Mouse (Mus musculus) heart, embryonic 16.5 days (tissue): ENCODE data around the gene Rplp0. TPM values are rescaled to one million over a fixed set of nuclear protein-coding genes. Genes with fewer than 3 reads are reported as not detected.

Experiments used
- ATAC-seq: fragments of 200-750 bp; cut with Nextera tagmentation; replicated peaks from 2 replicates; pipeline ENCODE4 v1.8.0; 2017; ENCODE audit warnings: moderate number of reproducible peaks; ENCODE audit not compliant: insufficient read depth, low FRiP score; ENCODE audit errors: extremely low read depth
- H3K27ac ChIP-seq: fragments of 300-500 bp; sonication (generic); 2 replicates; pipeline ENCODE4 v1.5.1; 2014; ENCODE audit warnings: mild to moderate bottlenecking, low read length, control low read depth, moderate library complexity
- H3K27me3 ChIP-seq: fragments of 300-500 bp; sonication (generic); 2 replicates; pipeline ENCODE4 v1.6.1; 2014; ENCODE audit warnings: low read length, mixed read lengths; ENCODE audit not compliant: control insufficient read depth, insufficient read depth
- H3K36me3 ChIP-seq: fragments of 300-500 bp; sonication (generic); 2 replicates; pipeline ENCODE4 v1.6.1; 2014; ENCODE audit not compliant: control insufficient read depth, insufficient read depth
- H3K4me1 ChIP-seq: fragments of 300-500 bp; sonication (generic); 2 replicates; pipeline ENCODE4 v1.6.1; 2014; ENCODE audit warnings: low read length, mixed read lengths; ENCODE audit not compliant: control insufficient read depth, insufficient read depth
- H3K4me2 ChIP-seq: fragments of 300-500 bp; sonication (generic); 2 replicates; pipeline ENCODE4 v1.6.1; 2014; ENCODE audit warnings: low read depth, mild to moderate bottlenecking, control low read depth, low read length
- H3K4me3 ChIP-seq: fragments of 300-500 bp; sonication (generic); 2 replicates; pipeline ENCODE4 v1.5.1; 2014; ENCODE audit warnings: mild to moderate bottlenecking, control low read depth, low read length
- H3K9ac ChIP-seq: fragments of 300-500 bp; sonication (generic); 2 replicates; pipeline ENCODE4 v1.6.1; 2014; ENCODE audit warnings: low read length, control low read depth
- H3K9me3 ChIP-seq: fragments of 300-500 bp; sonication (generic); replicated peaks from 2 replicates; pipeline ENCODE4 v1.6.1; 2016; ENCODE audit warnings: low read length; ENCODE audit not compliant: control insufficient read depth
- WGBS: fragments of 180-500 bp; shearing (Covaris S2); extraction: QIAGEN DNeasy Blood & Tissue Kit; methylation state at CpG from one replicate; pipeline ENCODE4 v1.1.7; 2014; 5-methylcytosine and 5-hydroxymethylcytosine counted together
- polyA plus RNA-seq: library from polyadenylated mRNA; unstranded; fragments of >200 nt; fragmentation: Nextera tagmentation; extraction: Ambion mirVana; gene quantifications from 2 replicates; pipeline ENCODE4 v1.2.1, GENCODE M21; 2015

Rplp0 gene
- polyA plus RNA-seq, 1 experiment from 2014 or later: 1,003 TPM

GRCm38 (mm10) chr5:115553801-115554420 is 5.4 kb upstream of the Rplp0 start:
- Histone ChIP-seq H3K4me2 (no peak overlapping the region), H3K4me1 (0 out of 2 replicates have a peak, but pooled peaks cover 2% of the 10 kb centered on the region), H3K36me3 (peaks cover 28% of the 10 kb centered on the region), H3K9ac (no peak overlapping the region), H3K9me3 (no peaks in the 10 kb centered on the region), H3K27ac (no peak overlapping the region), H3K4me3 (no peak overlapping the region), H3K27me3 (no peaks in the 10 kb centered on the region)
- ATAC-seq: no peak
- 85% methylated on average over 33 of the region's 33 CpGs for WGBS

- no peaks in the 10 kb centered on the region for H3K27me3 ChIP-seq
- WGBS: 88% methylated on average over 18 of the region's 18 CpGs
- H3K9me3 ChIP-seq: no peaks in the 10 kb centered on the region
- H3K4me1 ChIP-seq: 0 out of 2 replicates have a peak, but pooled peaks cover 2% of the 10 kb centered on the region
- no peak overlapping the region for H3K4me2 ChIP-seq
- H3K27ac ChIP-seq: no peak overlapping the region
- no peak overlapping the region for H3K4me3 ChIP-seq
- peaks cover 25% of the 10 kb centered on the region for H3K36me3 ChIP-seq
- no peak overlapping the region for H3K9ac ChIP-seq
- no peak for ATAC-seq
Observed at GRCm38 (mm10) chr5:115554536-115555291, 4.6 kb upstream of the Rplp0 start.

- Histone ChIP-seq H3K4me1 (peaks cover 13% of the 10 kb centered on the region), H3K27ac (no peak overlapping the region), H3K9me3 (no peaks in the 10 kb centered on the region), H3K4me3 (no peak overlapping the region), H3K9ac (no peak overlapping the region), H3K27me3 (no peaks in the 10 kb centered on the region), H3K4me2 (no peak overlapping the region), H3K36me3 (peaks cover 29% of the 10 kb centered on the region)
- WGBS: 12% methylated on average over 8 of the region's 8 CpGs
- ATAC-seq: no peak
Observed at GRCm38 (mm10) chr5:115556217-115556616, 3.0 kb upstream of the Rplp0 start.

GRCm38 (mm10) chr5:115558182-115558794 is 979 bp upstream of the Rplp0 start:
- no peaks in the 10 kb centered on the region for H3K27me3 ChIP-seq
- 85% methylated on average over 14 of the region's 14 CpGs for WGBS
- H3K4me3 ChIP-seq: no peak overlapping the region
- no peak overlapping the region for H3K27ac ChIP-seq
- H3K9ac ChIP-seq: no peak overlapping the region
- no peak for ATAC-seq
- peaks cover 35% of the 10 kb centered on the region for H3K36me3 ChIP-seq
- no peak overlapping the region for H3K4me2 ChIP-seq
- peaks cover 16% of the 10 kb centered on the region for H3K4me1 ChIP-seq
- no peaks in the 10 kb centered on the region for H3K9me3 ChIP-seq

GRCm38 (mm10) chr5:115560336-115560905 is 1.2 kb downstream of the Rplp0 start:
- peak overlapping the region; percentile 78 for H3K4me2 ChIP-seq
- H3K27me3 ChIP-seq: no peaks in the 10 kb centered on the region
- H3K36me3 ChIP-seq: peaks cover 26% of the 10 kb centered on the region
- peak overlapping the region; percentile 95 for H3K4me3 ChIP-seq
- 37% methylated on average over 13 of the region's 13 CpGs for WGBS
- peaks cover 23% of the 10 kb centered on the region for H3K4me1 ChIP-seq
- no peak overlapping the region for H3K27ac ChIP-seq
- H3K9me3 ChIP-seq: no peaks in the 10 kb centered on the region
- no peak for ATAC-seq
- peak overlapping the region; percentile 99 for H3K9ac ChIP-seq

- Histone ChIP-seq H3K27me3 (no peaks in the 10 kb centered on the region), H3K4me3 (no peak overlapping the region), H3K27ac (no peak overlapping the region), H3K9ac (no peak overlapping the region), H3K4me2 (no peak overlapping the region), H3K4me1 (peaks cover 31% of the 10 kb centered on the region), H3K9me3 (no peaks in the 10 kb centered on the region), H3K36me3 (peaks cover 26% of the 10 kb centered on the region)
- WGBS: 47% methylated on average over 5 of the region's 5 CpGs
- no peak for ATAC-seq
Observed at GRCm38 (mm10) chr5:115563771-115564585, 4.7 kb downstream of the Rplp0 start.

- Histone ChIP-seq H3K4me1 (peaks cover 31% of the 10 kb centered on the region), H3K9ac (peak within 1 kb of the TSS; percentile 92), H3K4me2 (peak within 1 kb of the TSS; percentile 85), H3K27ac (peak within 1 kb of the TSS; percentile 71), H3K4me3 (peak within 1 kb of the TSS; percentile 93), H3K36me3 (peaks cover 26% of the 10 kb centered on the region), H3K9me3 (no peaks in the 10 kb centered on the region), H3K27me3 (no peaks in the 10 kb centered on the region)
- peak; percentile 90 for ATAC-seq
- WGBS: 2% methylated on average over 55 of the region's 55 CpGs
Observed at GRCm38 (mm10) chr5:115564737-115565393, 5.6 kb downstream of the Rplp0 start, which contains the start of gene Gcn1l1. Gene Gcn1l1 (plus strand): TSS chr5:115565254.

GRCm38 (mm10) chr5:115565403-115565802 is 6.1 kb downstream of the Rplp0 start:
- ATAC-seq: 0 out of 2 replicates have a peak, but pooled peaks have one; percentile 2
- Histone ChIP-seq H3K9ac (peak overlapping the region; percentile 92), H3K9me3 (no peaks in the 10 kb centered on the region), H3K4me2 (peak overlapping the region; percentile 85), H3K4me1 (peaks cover 27% of the 10 kb centered on the region), H3K27me3 (no peaks in the 10 kb centered on the region), H3K27ac (peak overlapping the region; percentile 71), H3K4me3 (peak overlapping the region; percentile 93), H3K36me3 (peaks cover 26% of the 10 kb centered on the region)
- under 1% methylated on average over 44 of the region's 46 CpGs for WGBS
